Mouse (Mus musculus) lung, postnatal 25 days (tissue): ENCODE measurements around the gene Shd.

Source experiments
- DNase-seq: peaks from one replicate; pipeline ENCODE4 v3.0.0; 2022; ENCODE audit warnings: low spot score

Gene Shd

GRCm38 (mm10) chr17:56007444-56008355, 37.4 kb downstream of the Shd start:
- no peak for DNase-seq

- DNase-seq: peak; percentile 97
Measured at GRCm38 (mm10) chr17:56008356-56009087, 38.3 kb downstream of the Shd start.

- DNase-seq: peak; percentile 95
Measured at GRCm38 (mm10) chr17:56009088-56009961, 39.1 kb downstream of the Shd start.

- no peak for DNase-seq
Measured at GRCm38 (mm10) chr17:56009962-56010240, 39.6 kb downstream of the Shd start.

- DNase-seq: no peak
Measured at GRCm38 (mm10) chr17:56010255-56010654, 40.0 kb downstream of the Shd start.

- DNase-seq: peak; percentile 74
Measured at GRCm38 (mm10) chr17:56010681-56011080, 40.4 kb downstream of the Shd start.

GRCm38 (mm10) chr17:56011441-56011840, 41.2 kb downstream of the Shd start:
- no peak for DNase-seq

GRCm38 (mm10) chr17:56015293-56015692, 45.0 kb downstream of the Shd start:
- no peak for DNase-seq

GRCm38 (mm10) chr17:56016382-56016781, 46.1 kb downstream of the Shd start:
- DNase-seq: no peak

- DNase-seq: no peak
Measured at GRCm38 (mm10) chr17:56016793-56017785, 46.8 kb downstream of the Shd start.

- DNase-seq: no peak
Measured at GRCm38 (mm10) chr17:56017848-56018247, 47.6 kb downstream of the Shd start.

GRCm38 (mm10) chr17:56018347-56019131, 48.3 kb downstream of the Shd start:
- peak; percentile 58 for DNase-seq

GRCm38 (mm10) chr17:56020400-56021084, 50.3 kb downstream of the Shd start:
- DNase-seq: no peak

- no peak for DNase-seq
Measured at GRCm38 (mm10) chr17:56021161-56021910, 51.1 kb downstream of the Shd start.

GRCm38 (mm10) chr17:56022131-56022988, 52.1 kb downstream of the Shd start:
- DNase-seq: no peak

- DNase-seq: no peak
Measured at GRCm38 (mm10) chr17:56022989-56023290, 52.7 kb downstream of the Shd start.

GRCm38 (mm10) chr17:56023386-56023785, 53.1 kb downstream of the Shd start:
- peak; percentile 62 for DNase-seq

GRCm38 (mm10) chr17:56024476-56024875, 54.2 kb downstream of the Shd start:
- no peak for DNase-seq
